Mouse (Mus musculus) adrenal gland, adult 8-10 months (tissue): ENCODE data around the gene Mvp. TPM values are rescaled to one million over a fixed set of nuclear protein-coding genes. Genes with fewer than 3 reads are reported as not detected.

ENCODE experiments used
- DNase-seq: peaks from one replicate; pipeline ENCODE4 v3.0.0; 2022
- total RNA-seq, 4 experiments: library from RNA; stranded (reverse); gene quantifications; 2 replicates each; pipeline ENCODE4 v1.2.4; 2022

The Mvp gene
- total RNA-seq, 4 experiments from 2014 or later: 117 to 186 (median 125) TPM

- no peak for DNase-seq
Observed at GRCm38 (mm10) chr7:127019306-127019960, 5.0 kb upstream of the Mvp start.

DNA sequence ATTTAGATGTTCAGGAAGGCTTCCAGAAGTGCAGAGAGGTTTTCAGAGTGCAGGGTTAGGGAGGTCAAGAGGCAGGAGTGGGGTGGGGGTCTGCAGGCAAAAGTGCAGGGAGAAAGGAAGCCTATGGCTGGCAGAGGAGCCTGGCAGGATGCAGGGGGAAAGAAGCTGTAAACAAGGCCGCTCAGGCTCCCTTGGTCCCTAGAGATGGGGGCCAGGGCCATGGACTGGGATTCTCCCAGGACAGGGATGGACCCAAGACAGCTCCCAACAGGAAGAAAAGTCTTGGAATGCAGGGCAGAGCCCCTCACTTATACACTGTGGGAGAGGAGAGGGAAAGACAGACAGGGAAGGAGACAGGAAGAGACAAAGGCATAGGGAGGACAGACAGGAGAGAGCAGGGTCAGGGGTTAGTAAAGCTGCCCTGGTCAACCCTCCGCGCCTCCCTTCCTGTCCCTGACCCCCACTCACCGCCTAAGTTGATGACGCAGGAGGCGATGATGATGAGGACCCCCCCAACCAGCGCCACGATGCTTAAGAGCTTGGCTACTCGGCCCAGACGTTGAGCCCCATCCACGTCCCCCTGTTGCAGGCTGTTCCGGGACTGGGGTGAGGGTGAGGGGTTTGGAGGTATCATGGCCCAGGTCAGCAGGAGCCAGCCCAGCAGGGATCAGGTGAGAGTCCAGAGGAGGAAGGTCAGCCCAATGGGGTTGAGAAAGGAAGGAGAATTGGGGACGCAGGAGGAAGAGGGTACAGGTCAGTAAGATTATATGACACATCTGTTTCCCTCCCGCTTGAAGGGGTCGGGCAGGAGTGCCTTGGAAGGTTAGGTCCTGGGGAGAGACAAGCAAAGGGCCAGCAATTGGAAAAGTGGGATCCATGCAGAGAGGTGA lies 4.2 kb upstream of the Mvp start:
- peak; percentile 30 for DNase-seq

DNA sequence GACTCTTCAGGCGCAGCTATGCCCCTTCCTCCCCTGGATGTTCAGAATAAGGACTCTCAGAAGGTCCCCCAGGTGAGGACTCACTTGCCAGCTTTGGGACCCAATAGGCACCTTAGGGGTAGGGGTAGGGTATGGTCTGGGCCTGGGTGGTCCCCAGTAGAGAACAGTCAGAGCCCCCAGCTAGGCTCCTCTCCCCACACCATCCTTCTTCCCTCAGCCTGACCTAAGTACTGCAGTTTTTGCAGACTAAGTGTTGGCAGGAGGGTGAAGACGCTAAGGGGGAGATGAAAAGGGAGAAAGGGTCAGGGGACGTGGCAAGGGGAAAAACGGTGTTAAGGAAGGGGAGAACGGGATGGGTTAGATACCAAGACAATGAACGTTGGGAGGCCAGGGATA lies 3.5 kb upstream of the Mvp start:
- DNase-seq: no peak

GRCm38 (mm10) chr7:127016971-127017949 lies 2.8 kb upstream of the Mvp start, which contains the start of gene Pagr1a:
Gene Pagr1a (minus strand): TSS chr7:127017352.
- peak; percentile 96 for DNase-seq

DNA sequence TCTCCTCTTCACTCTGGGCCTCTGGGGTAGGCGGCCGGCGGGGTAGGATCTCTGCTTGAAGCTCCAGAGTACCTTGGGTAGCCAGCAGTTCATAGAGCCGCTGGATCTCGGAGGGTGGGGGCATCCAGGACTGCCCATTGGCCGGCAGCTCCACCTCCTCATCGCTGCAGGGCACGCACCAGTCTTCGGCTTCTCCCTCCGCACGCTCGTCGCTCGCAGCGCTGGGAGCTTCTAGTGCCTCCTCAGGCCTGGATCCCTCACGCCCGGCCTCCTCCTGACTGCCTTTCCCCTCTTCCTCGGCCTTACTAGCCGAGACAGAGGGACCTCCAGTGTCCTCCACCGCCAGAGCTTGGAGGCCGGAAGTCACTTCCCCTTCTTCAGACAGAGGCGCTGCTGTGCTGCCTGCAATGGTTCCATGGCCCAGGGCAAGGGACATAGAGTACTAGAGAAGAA lies 2.1 kb upstream of the Mvp start:
- no peak for DNase-seq

- DNase-seq: no peak
Observed at GRCm38 (mm10) chr7:127016481-127016485, 1.9 kb upstream of the Mvp start, which contains the start of gene Pagr1b. Gene Pagr1b (minus strand): TSS chr7:127016484.

GRCm38 (mm10) chr7:127016081-127016480 lies 1.7 kb upstream of the Mvp start:
- DNase-seq: peak; percentile 70

GRCm38 (mm10) chr7:127014993-127015392 lies 572 bp upstream of the Mvp start:
- DNase-seq: no peak

DNA sequence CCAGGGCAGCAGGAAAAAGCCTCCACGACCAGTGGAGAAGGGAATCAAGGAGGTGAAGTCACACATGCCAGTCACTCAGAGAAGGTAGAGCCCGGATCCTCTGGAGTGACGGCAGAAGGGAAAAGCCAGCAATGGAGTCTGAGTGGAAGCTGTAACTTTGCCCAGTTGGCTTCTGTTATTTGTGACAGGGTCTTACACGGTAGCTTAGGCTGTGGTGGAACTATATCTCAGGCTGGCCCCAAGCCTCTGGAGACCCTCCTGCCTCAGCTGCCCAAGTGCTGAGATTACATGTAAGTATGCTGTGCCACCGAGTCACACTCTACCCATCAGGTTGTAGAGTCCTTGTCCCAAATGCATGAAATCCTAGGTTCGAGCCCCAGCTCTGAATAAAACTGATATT lies 1.0 kb downstream of the Mvp start:
- no peak for DNase-seq

GRCm38 (mm10) chr7:127012845-127013244 lies 1.6 kb downstream of the Mvp start:
- no peak for DNase-seq

GRCm38 (mm10) chr7:127012374-127012773 lies 2.0 kb downstream of the Mvp start:
- DNase-seq: no peak

- no peak for DNase-seq
Observed at GRCm38 (mm10) chr7:127011717-127012116, 2.7 kb downstream of the Mvp start.

DNA sequence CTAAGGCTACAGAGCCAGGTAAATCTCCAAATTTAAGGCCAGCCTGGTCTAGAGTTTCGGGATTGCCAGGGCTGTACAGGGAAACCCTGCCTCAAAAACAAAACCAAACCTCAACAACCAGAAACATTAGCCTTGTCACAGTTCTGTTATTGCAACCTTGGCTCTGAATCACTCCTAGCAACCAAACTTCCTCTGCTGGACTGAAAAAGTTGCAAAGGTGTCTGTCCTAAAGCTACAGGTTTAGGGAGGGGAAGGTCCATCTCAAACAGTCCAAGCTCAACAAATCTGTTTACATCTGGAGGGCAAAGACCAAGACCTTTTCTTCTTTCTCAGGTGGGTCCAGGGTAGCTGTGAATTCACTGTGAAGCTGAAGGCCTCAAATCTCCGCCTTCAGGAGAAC lies 3.4 kb downstream of the Mvp start:
- no peak for DNase-seq

DNA sequence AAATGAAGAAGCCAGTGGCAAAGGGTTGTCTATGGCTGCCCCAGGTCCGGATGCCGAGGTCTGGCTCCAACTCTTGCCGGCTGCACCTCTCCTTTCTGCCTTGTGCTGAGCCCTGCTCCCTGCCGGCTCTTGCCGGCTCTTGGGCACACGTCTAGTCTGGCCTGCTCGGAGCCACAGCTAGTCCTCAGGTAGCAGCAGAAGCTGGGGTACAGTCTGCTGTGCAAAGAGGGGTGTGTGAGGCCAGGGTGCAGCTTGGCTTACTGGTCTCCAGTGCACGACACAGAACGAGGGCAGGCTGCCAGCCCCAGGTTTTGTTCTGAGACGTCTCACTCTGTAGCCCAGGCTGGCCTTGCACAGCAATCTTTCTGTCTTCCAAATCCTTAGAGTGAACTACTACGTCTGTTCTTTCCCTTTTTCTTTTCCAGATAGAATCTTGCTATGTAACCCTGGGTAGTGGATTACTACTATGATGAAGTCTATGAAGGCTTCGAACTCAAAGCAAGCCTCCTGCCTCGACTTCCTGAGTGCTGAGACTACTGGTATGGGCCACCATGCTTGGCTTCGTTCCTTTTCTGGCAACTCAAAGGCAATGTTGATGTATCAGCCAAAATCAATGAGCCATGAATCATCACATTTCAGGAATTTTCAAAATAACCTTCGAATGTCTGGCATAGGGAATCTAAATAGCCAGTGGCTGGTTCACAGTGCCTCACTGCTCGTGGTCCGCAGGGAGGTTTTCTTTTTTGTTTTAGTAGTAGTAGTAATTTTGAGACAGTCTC lies 4.9 kb downstream of the Mvp start:
- DNase-seq: no peak

DNA sequence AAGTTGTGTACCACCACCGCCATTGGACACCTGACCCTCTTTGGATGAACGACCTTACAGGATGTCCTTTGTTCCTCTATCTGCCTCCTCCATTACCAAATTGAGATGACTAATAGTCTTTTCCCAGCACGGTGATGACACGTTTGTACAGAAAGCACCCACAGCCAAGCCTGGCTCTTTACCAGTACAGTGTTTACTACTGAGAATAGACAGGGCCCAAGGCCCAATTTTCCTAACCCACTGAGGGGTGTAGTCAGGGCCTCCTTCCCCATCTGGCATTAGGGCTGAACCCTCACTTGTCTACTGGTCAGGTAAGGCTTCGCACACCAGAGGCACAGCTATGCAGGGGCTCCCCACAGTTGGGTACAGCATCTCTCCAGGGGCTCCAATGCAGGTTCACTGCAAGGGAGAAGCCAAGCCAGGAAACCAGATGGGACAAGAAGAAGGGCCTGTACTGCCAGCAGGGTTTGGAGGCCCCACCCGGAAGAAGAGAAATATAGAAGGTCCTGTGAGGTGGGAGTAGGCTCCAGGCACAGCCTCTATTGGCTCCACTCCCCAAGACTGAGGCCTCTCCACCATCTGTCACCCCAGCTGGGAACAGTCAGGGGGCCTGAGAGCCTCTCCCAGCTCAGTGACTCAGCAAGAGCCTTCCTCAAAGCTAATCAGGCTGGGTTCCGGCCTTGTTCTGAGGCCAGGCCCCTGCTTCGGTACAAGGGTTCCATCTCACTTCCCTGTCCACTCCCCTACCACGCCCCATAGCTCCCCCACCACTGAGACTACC lies 6.0 kb downstream of the Mvp start:
- DNase-seq: peak; percentile 66

DNA sequence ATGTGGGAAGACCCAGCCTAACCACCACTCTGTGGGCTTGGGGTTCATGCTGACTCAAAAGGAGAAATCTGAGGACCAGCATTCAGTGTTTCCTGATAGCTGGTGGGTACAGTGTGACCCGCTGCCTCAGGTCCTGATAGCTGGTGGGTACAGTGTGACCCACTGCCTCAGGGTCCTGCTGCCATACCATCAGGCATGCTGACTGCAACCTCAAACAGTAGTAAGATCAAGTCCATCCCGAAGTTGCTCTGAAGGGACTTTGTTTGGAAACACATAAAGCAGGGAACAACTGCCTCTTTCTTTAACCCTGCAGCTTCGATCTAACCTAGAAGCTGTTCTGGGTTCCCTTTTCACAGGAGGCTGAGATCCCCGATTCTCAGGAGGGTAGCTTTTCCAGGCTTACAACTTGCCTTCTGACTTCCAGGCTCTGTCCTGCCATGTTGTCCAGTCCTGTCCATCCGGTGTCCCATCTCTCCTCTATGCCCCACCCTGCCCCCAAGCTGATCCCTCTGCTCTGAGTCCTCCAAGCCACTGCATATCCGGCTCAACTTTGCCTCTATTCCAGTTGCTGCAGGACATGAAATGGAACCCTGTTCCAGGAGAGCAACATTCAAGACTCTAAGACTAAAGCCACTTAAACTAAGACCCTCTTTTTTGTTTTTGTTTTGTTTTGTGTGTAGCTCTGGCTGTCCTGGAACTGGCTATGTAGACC lies 7.0 kb downstream of the Mvp start:
- no peak for DNase-seq

GRCm38 (mm10) chr7:127004122-127004875 lies 10.1 kb downstream of the Mvp start:
- DNase-seq: no peak

DNA sequence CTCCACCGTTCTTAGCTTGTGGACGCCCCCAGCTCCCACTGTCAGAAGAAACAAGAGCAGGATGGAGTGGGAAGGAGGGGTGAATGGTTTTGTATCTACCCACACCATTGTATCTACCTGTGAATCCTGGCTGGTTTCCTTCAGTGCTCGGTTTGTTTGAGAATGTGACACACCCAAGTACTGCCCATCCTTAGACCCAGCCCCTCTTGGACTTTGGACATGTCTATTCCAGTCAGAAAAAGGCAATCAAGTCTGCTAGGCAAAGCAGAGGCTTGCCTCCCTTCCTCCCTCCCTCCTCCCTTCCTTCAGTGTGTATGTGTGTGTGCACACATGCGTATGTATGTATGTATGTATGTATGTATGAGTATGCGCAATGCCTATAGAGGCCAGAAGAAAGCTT lies 10.8 kb downstream of the Mvp start:
- DNase-seq: no peak

DNA sequence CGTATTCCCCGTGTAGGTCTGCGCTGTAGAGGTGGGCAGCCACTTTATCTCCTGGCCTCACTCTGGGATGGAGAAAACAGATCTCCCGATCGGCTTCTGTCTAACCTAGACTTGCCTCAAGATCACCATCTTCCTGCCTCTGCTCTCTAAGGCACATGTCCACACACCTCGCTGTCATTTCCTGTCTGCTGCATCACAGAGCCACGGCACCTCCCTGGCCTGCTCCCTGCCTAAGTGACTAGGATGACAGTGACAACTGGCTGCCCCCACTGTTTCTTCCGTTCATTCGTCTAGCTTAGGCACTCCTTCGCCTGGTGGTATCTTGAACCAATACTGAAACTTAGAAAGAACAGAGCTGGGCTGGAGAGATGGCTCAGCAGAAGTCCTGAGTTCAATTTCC lies 14.9 kb downstream of the Mvp start:
- no peak for DNase-seq

DNA sequence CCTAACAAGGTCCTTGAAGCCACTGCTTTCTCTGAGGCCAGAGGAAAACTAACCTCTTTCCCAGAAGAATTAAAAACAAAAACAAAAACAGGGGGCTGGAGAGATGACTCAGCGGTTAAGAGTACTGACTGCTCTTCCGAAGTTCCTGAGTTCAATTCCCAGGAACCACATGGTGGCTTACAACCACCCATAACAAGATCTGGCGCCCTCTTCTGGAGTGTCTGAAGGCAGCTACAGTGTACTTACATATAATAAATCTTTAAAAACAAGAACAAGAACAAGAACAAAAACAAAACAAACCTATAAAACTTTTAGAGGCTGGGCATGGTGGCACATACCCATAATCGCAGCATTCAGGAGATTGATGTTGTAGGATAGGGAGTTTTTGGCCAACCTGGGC lies 18.0 kb downstream of the Mvp start:
- DNase-seq: no peak
